In the genomic region with DNA sequence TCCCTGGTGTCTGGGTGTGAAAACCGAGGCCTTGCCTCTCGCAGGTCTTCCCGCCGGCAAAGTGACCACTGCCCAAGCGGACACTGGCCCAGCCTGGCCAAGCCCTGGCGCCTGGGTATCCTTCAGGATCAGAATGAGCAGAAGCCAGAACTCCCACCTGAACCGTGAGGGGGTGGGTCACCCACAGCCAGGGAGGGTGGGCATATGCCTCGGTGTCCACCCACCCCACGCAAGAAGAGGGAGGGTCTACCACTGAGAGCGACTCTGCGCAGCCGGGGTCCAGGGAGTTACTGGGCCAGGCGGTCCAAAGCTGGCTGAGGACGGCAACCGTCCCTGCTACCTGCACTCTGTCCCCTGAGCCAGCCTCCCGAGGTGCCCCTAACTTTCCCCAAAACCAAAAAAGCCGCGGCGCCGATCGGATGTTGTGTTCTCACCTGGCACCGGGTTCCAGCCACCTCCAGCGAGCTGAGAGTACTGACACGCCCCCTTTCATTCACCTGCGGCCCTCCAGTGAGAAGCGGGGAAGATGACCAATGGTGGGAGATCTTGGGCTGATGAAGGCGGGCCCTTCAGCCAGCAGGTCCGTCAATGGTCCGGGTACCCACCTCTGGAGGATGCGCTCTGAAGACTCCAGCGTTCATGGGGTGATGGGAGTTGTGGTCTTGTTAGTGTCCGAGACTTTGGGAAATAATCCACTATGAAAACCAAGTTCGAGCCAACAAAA, we compare ENCODE assay signal across 8 mouse cellular contexts. TPM values are rescaled to one million over a fixed set of nuclear protein-coding genes. Genes with fewer than 3 reads are reported as not detected.
DNase-seq lines count a peak whose midpoint lies in the region; ATAC-seq and TF ChIP-seq lines count a peak whose summit lies in the region.

A gene (minus strand): TSS at position 514 of the 724 bp plus-strand sequence.

- peak within 1 kb of the TSS; percentile 71 for H3K4me2 ChIP-seq in heart, embryonic 12.5 days
- H3K4me2 ChIP-seq in embryonic facial prominence, embryonic 15.5 days (replicated peaks) = peak within 1 kb of the TSS; percentile 64
- peak within 1 kb of the TSS; percentile 69 for H3K4me2 ChIP-seq in hindbrain, postnatal 0 days (ENCODE audit: low read depth, low read length)
- H3K4me2 ChIP-seq in lung, postnatal 0 days (replicated peaks; ENCODE audit: low read depth, low read length) = peak within 1 kb of the TSS; percentile 59

- no peak for DNase-seq in heart, adult 2 months
- peak; percentile 92 for DNase-seq in hindbrain, postnatal 0 days (ENCODE audit: low spot score)
- DNase-seq in left cerebral cortex, adult 11 months (ENCODE audit: low spot score) = peak; percentile 71
- DNase-seq in lung, postnatal 0 days (ENCODE audit: low spot score) = peak; percentile 76
- DNase-seq in right cerebral cortex, adult 18-20 months = peak; percentile 93
- no peak for DNase-seq in gastrocnemius, postnatal 4 days (ENCODE audit: low spot score in 2 of 2)

- intact Hi-C loops in heart, adult 2 months (cut with DNase I) = no loop called here

- peak within 1 kb of the TSS; percentile 52 for H3K9ac ChIP-seq in heart, embryonic 12.5 days
- H3K9ac ChIP-seq in heart, adult 2 months (ENCODE audit: low read depth, low read length) = no peak within 1 kb of the TSS
- 0 out of 2 replicates have a peak within 1 kb of the TSS, but pooled peaks have one; percentile 23 for H3K9ac ChIP-seq in embryonic facial prominence, embryonic 15.5 days
- peak within 1 kb of the TSS; percentile 72 for H3K9ac ChIP-seq in hindbrain, postnatal 0 days (replicated peaks; ENCODE audit: low read length)
- no peak within 1 kb of the TSS for H3K9ac ChIP-seq in lung, postnatal 0 days (replicated peaks; ENCODE audit: low read depth)

- H3K36me3 ChIP-seq in heart, embryonic 12.5 days = no peaks in the 10 kb centered on the region
- H3K36me3 ChIP-seq in heart, adult 2 months (ENCODE audit: control insufficient read depth, insufficient read depth, low read length) = no peaks in the 10 kb centered on the region
- no peaks in the 10 kb centered on the region for H3K36me3 ChIP-seq in embryonic facial prominence, embryonic 15.5 days
- no peaks in the 10 kb centered on the region for H3K36me3 ChIP-seq in hindbrain, postnatal 0 days (ENCODE audit: insufficient read depth, low read length)
- no peaks in the 10 kb centered on the region for H3K36me3 ChIP-seq in lung, postnatal 0 days (ENCODE audit: insufficient read depth, low read length)

- peaks cover 17% of the 10 kb centered on the region for H3K4me1 ChIP-seq in heart, embryonic 12.5 days (replicated peaks)
- H3K4me1 ChIP-seq in heart, adult 2 months (ENCODE audit: control insufficient read depth, insufficient read depth, low read length) = 0 out of 2 replicates have a peak, but pooled peaks cover 2% of the 10 kb centered on the region
- H3K4me1 ChIP-seq in embryonic facial prominence, embryonic 15.5 days = peaks cover 11% of the 10 kb centered on the region; the same call in 1 of the 2 replicates
- no peaks in the 10 kb centered on the region; the same call in 1 of the 2 replicates for H3K4me1 ChIP-seq in hindbrain, postnatal 0 days (ENCODE audit: insufficient read depth, low read length)
- no peaks in the 10 kb centered on the region; the same call in 1 of the 2 replicates for H3K4me1 ChIP-seq in lung, postnatal 0 days (ENCODE audit: insufficient read depth, low read depth, low read length)

- 6% methylated on average over 33 of the region's 33 CpGs for WGBS in heart, embryonic 12.5 days
- 17% methylated on average over 33 of the region's 33 CpGs for WGBS in heart, adult 2 months
- 2% methylated on average over 33 of the region's 33 CpGs for WGBS in embryonic facial prominence, embryonic 15.5 days
- WGBS in hindbrain, postnatal 0 days = 2% methylated on average over 33 of the region's 33 CpGs
- 5% methylated on average over 33 of the region's 33 CpGs for WGBS in lung, postnatal 0 days

- H3K79me2 ChIP-seq in heart, adult 2 months (replicated peaks; ENCODE audit: control insufficient read depth, insufficient read depth, low read length) = no peaks in the 10 kb centered on the region

- TF ChIP-seq CTCF in heart, adult 2 months (IDR thresholded peaks at IDR 0.05) = no peak
- no peak for TF ChIP-seq CTCF in hindbrain, postnatal 0 days (IDR thresholded peaks at IDR 0.05; ENCODE audit: low read depth)
- no peak for TF ChIP-seq CTCF in lung, postnatal 0 days (IDR thresholded peaks at IDR 0.05)

- H3K27ac ChIP-seq in heart, embryonic 12.5 days (ENCODE audit: poor library complexity, severe bottlenecking) = no peak within 1 kb of the TSS
- no peak within 1 kb of the TSS for H3K27ac ChIP-seq in heart, adult 2 months
- no peak within 1 kb of the TSS for H3K27ac ChIP-seq in embryonic facial prominence, embryonic 15.5 days (replicated peaks)
- peak within 1 kb of the TSS; percentile 26; the same call in 1 of the 2 replicates for H3K27ac ChIP-seq in hindbrain, postnatal 0 days
- no peak within 1 kb of the TSS for H3K27ac ChIP-seq in lung, postnatal 0 days (ENCODE audit: low read length)

- H3K27me3 ChIP-seq in heart, embryonic 12.5 days (replicated peaks) = peaks cover 43% of the 10 kb centered on the region
- peaks cover 8% of the 10 kb centered on the region for H3K27me3 ChIP-seq in heart, adult 2 months (ENCODE audit: control insufficient read depth, insufficient read depth, low read length)
- peaks cover 35% of the 10 kb centered on the region for H3K27me3 ChIP-seq in embryonic facial prominence, embryonic 15.5 days
- no peaks in the 10 kb centered on the region for H3K27me3 ChIP-seq in hindbrain, postnatal 0 days (ENCODE audit: insufficient read depth, low read length)
- H3K27me3 ChIP-seq in lung, postnatal 0 days (replicated peaks; ENCODE audit: insufficient read depth, low read length) = peaks cover 3% of the 10 kb centered on the region; the same call in 1 of the 2 replicates

- H3K9me3 ChIP-seq in heart, embryonic 12.5 days (replicated peaks) = no peaks in the 10 kb centered on the region
- H3K9me3 ChIP-seq in embryonic facial prominence, embryonic 15.5 days (replicated peaks) = no peaks in the 10 kb centered on the region
- H3K9me3 ChIP-seq in hindbrain, postnatal 0 days (ENCODE audit: low read length) = no peaks in the 10 kb centered on the region
- no peaks in the 10 kb centered on the region for H3K9me3 ChIP-seq in lung, postnatal 0 days (ENCODE audit: low read length)

- TF ChIP-seq EP300 in heart, adult 2 months (IDR thresholded peaks at IDR 0.05; ENCODE audit: insufficient read depth, low read depth, low read length) = no peak
- TF ChIP-seq EP300 in lung, postnatal 0 days (IDR thresholded peaks at IDR 0.05) = no peak

- peak within 1 kb of the TSS; percentile 48 for H3K4me3 ChIP-seq in heart, embryonic 12.5 days
- H3K4me3 ChIP-seq in heart, adult 2 months = no peak within 1 kb of the TSS
- peak within 1 kb of the TSS; percentile 48 for H3K4me3 ChIP-seq in embryonic facial prominence, embryonic 15.5 days (replicated peaks)
- peak within 1 kb of the TSS; percentile 64 for H3K4me3 ChIP-seq in hindbrain, postnatal 0 days (ENCODE audit: low read length)
- H3K4me3 ChIP-seq in lung, postnatal 0 days (ENCODE audit: low read depth, low read length) = peak within 1 kb of the TSS; percentile 24

- no peak for TF ChIP-seq POLR2A in heart, adult 2 months (IDR thresholded peaks at IDR 0.05; ENCODE audit: insufficient read depth, low read depth, low read length)

- ATAC-seq in heart, embryonic 12.5 days (ENCODE audit: insufficient number of reproducible peaks, low FRiP score) = no peak; the same call in 1 of the 2 replicates
- peak; percentile 82 for ATAC-seq in embryonic facial prominence, embryonic 15.5 days (ENCODE audit: insufficient number of reproducible peaks, low FRiP score, low TSS enrichment, low read depth)
- ATAC-seq in hindbrain, postnatal 0 days = peak; percentile 98
- ATAC-seq in lung, postnatal 0 days = peak; percentile 90

RNA-seq across cellular contexts. Expression of the gene that starts here (rescaled TPM):
- 5.7 and 5.9 TPM in 2 replicates for polyA plus RNA-seq in heart, embryonic 12.5 days (2016; fragmentation: Nextera tagmentation; extraction: Ambion mirVana)
- total RNA-seq in heart, adult 2 months (2021) = under 1 TPM; 0.07 to 0.10 TPM
- 0.08 and 0.09 TPM in 2 replicates for polyA plus RNA-seq in heart, adult 2 months (2012; rRNA removed)
- polyA plus RNA-seq in embryonic facial prominence, embryonic 15.5 days (2015; fragmentation: Nextera tagmentation; extraction: Ambion mirVana) = 1.2 and 1.3 TPM in 2 replicates
- 9.7 and 15.3 TPM in 2 replicates for total RNA-seq in hindbrain, postnatal 0 days (2014; rRNA removed)
- polyA plus RNA-seq in hindbrain, postnatal 0 days (2015; fragmentation: Nextera tagmentation; extraction: Ambion mirVana) = 11.3 and 12.9 TPM in 2 replicates
- 1.8 and 2.8 TPM in 2 replicates for polyA plus RNA-seq in lung, postnatal 0 days (2015; fragmentation: Nextera tagmentation; extraction: Ambion mirVana)
- not detected for total RNA-seq in gastrocnemius, postnatal 4 days (2021)

Comparison
In these comparisons a context has a peak if more than half of its experiments do, and no peak if none do; other contexts are left out.
1. H3K9ac ChIP-seq: peak in heart, embryonic 12.5 days (single experiment), embryonic facial prominence, embryonic 15.5 days (single experiment) and hindbrain, postnatal 0 days (single experiment); none in heart, adult 2 months (single experiment) and lung, postnatal 0 days (single experiment).
2. DNase-seq: peak in hindbrain, postnatal 0 days (single experiment), left cerebral cortex, adult 11 months (single experiment), lung, postnatal 0 days (single experiment) and right cerebral cortex, adult 18-20 months (single experiment); none in heart, adult 2 months (0 of 2) and gastrocnemius, postnatal 4 days (0 of 2).
3. Peak in every context shown above with its lines, with median percentiles within 50 percentile points of each other: H3K4me2 ChIP-seq.